8 mouse cellular contexts compared by ENCODE assay signal in genomic region chr19:44293769-44294551, GRCm38 (mm10). TPM values are rescaled to one million over a fixed set of nuclear protein-coding genes. Genes with fewer than 3 reads are reported as not detected.
A peak's percentile ranks its signal among the peaks of the same experiment; 100 is the strongest.
DNase-seq lines count a peak whose midpoint lies in the region; ATAC-seq lines count a peak whose summit lies in the region.

No protein-coding gene starts in this region.

- peak overlapping the region; percentile 99 for H3K27ac ChIP-seq in intestine, embryonic 16.5 days (ENCODE audit: low read length)

- peak overlapping the region; percentile 95 for H3K9ac ChIP-seq in intestine, embryonic 16.5 days (ENCODE audit: low read depth, low read length)

- H3K4me1 ChIP-seq in intestine, embryonic 16.5 days (ENCODE audit: control insufficient read depth, insufficient read depth, low read length): peaks cover 45% of the 10 kb centered on the region

- peak; percentile 94 for ATAC-seq in intestine, embryonic 16.5 days

- intact Hi-C loops in gastrocnemius, postnatal 36 days (cut with DNase I): loop anchor here (1.0 to 2.0 kb wide), 2 partner anchors 49 to 99 kb away; no protein-coding TSS in a partner anchor
- intact Hi-C loops in left cerebral cortex, postnatal 25 days (cut with DNase I): loop anchor here (1.0 to 2.0 kb wide), 5 partner anchors 10 to 113 kb away; partner anchors contain the start of gene Scd1

- peak overlapping the region; percentile 85 for H3K4me3 ChIP-seq in intestine, embryonic 16.5 days (ENCODE audit: low read length)

- under 1% methylated on average over 31 of the region's 31 CpGs for WGBS in intestine, embryonic 16.5 days

- peak overlapping the region; percentile 89 for H3K4me2 ChIP-seq in intestine, embryonic 16.5 days (ENCODE audit: low read depth, low read length)

- peak; percentile 92 for DNase-seq in adrenal gland, adult 8-10 months
- DNase-seq in embryo, embryonic 11.5 days (ENCODE audit: low read depth, low spot score): peak; percentile 93
- peak; percentile 74 to 78 for DNase-seq in gastrocnemius, postnatal 36 days
- DNase-seq in left cerebral cortex, postnatal 25 days (ENCODE audit: low spot score in 2 of 2): peak; percentile 91 to 99
- DNase-seq in mesoderm, embryonic 11.5 days (ENCODE audit: low read depth, low spot score): peak; percentile 97
- DNase-seq in right cerebral cortex, postnatal 36 days (ENCODE audit: low spot score in 2 of 2): peak; percentile 93 to 97
- peak; percentile 89 to 90 for DNase-seq in urinary bladder, postnatal 4 days (ENCODE audit: low spot score in 2 of 2)

- no peaks in the 10 kb centered on the region for H3K9me3 ChIP-seq in intestine, embryonic 16.5 days (ENCODE audit: control insufficient read depth, low read length)

- peaks cover 15% of the 10 kb centered on the region for H3K36me3 ChIP-seq in intestine, embryonic 16.5 days (ENCODE audit: control insufficient read depth, insufficient read depth, low read length)

- H3K27me3 ChIP-seq in intestine, embryonic 16.5 days (replicated peaks; ENCODE audit: control insufficient read depth, insufficient read depth, low read length): no peaks in the 10 kb centered on the region

RNA-seq across cellular contexts. Expression of gene Scd2, which starts 0.5 kb away (rescaled TPM):
- 1,000 to 10,000 TPM in 3 of 4 experiments, 100 to 1,000 TPM in 1; 965 to 1,225 (median 1,109) TPM for total RNA-seq in adrenal gland, adult 8-10 months (2022)
- 10 to 100 TPM in 1 of 2 experiments, 1 to 10 TPM in 1; 6.4 to 12.3 TPM for total RNA-seq in gastrocnemius, postnatal 36 days (2021)
- polyA plus RNA-seq in intestine, embryonic 16.5 days (2015; fragmentation: Nextera tagmentation; extraction: Ambion mirVana): 452 and 553 TPM in 2 replicates
- 100 to 1,000 TPM; 585 to 640 TPM for total RNA-seq in left cerebral cortex, postnatal 25 days (2021)

RNA-seq across cellular contexts. Expression of gene Scd4, which starts 38.9 kb away (rescaled TPM):
- 1 to 10 TPM; 4.5 to 7.6 (median 6.6) TPM for total RNA-seq in adrenal gland, adult 8-10 months (2022)
- total RNA-seq in gastrocnemius, postnatal 36 days (2021): under 1 TPM; 0.10 to 0.20 TPM
- polyA plus RNA-seq in intestine, embryonic 16.5 days (2015; fragmentation: Nextera tagmentation; extraction: Ambion mirVana): 0.09 and 0.22 TPM in 2 replicates
- 1 to 10 TPM; 2.2 to 2.3 TPM for total RNA-seq in left cerebral cortex, postnatal 25 days (2021)

Comparison
In these comparisons a context has a peak if more than half of its experiments do, and no peak if none do; other contexts are left out.
1. Peak in every context shown above with its lines: DNase-seq, ATAC-seq, H3K4me3 ChIP-seq and H3K27ac ChIP-seq.
2. RNA of gene Scd2, which starts 0.5 kb away (total RNA-seq): 965 to 1,225 TPM in adrenal gland, adult 8-10 months and 585 to 640 TPM in left cerebral cortex, postnatal 25 days; 6.4 to 12.3 TPM in gastrocnemius, postnatal 36 days; every median in the first group is over 10 times any median in the second.